Mouse (Mus musculus) midbrain, embryonic 13.5 days (tissue): Measurements from ENCODE around the gene Olfr316. TPM values are rescaled to one million over a fixed set of nuclear protein-coding genes. Genes with fewer than 3 reads are reported as not detected.

Source experiments
- polyA plus RNA-seq: library from polyadenylated mRNA; unstranded; fragments of >200 nt; fragmentation: Nextera tagmentation; extraction: Ambion mirVana; gene quantifications from 2 replicates; pipeline ENCODE4 v1.2.1, GENCODE M21; 2015

Olfr316 gene
- polyA plus RNA-seq, 1 experiment from 2014 or later = not detected

Other genes starting within 250 kb of the Olfr316 start
- not detected in 2 replicates for gene Olfr330, start 217.9 kb upstream of the Olfr316 start, polyA plus RNA-seq
- not detected in 2 replicates for gene Olfr329-ps, start 206.3 kb upstream of the Olfr316 start, polyA plus RNA-seq
- 0.07 TPM in 1 of 2 replicates, not detected in the other for gene Olfr328, start 197.1 kb upstream of the Olfr316 start, polyA plus RNA-seq
- not detected in 2 replicates for gene Olfr224, start 182.2 kb upstream of the Olfr316 start, polyA plus RNA-seq
- not detected in 2 replicates for gene Olfr325, start 175.0 kb upstream of the Olfr316 start, polyA plus RNA-seq
- gene Olfr324, start 157.6 kb upstream of the Olfr316 start, polyA plus RNA-seq = not detected in 2 replicates
- not detected in 2 replicates for gene 2210407C18Rik, start 136.7 kb upstream of the Olfr316 start, polyA plus RNA-seq
- gene Olfr323, start 122.2 kb upstream of the Olfr316 start, polyA plus RNA-seq = not detected in 2 replicates
- 0.07 and 0.12 TPM in 2 replicates for gene Trim58, start 112.3 kb upstream of the Olfr316 start, polyA plus RNA-seq
- gene Olfr322, start 94.0 kb upstream of the Olfr316 start, polyA plus RNA-seq = not detected in 2 replicates
- gene Olfr320, start 71.6 kb upstream of the Olfr316 start, polyA plus RNA-seq = not detected in 2 replicates
- not detected in 2 replicates for gene Olfr319, start 53.6 kb upstream of the Olfr316 start, polyA plus RNA-seq
- gene Olfr318, start 28.7 kb upstream of the Olfr316 start, polyA plus RNA-seq = not detected in 2 replicates
- 0.12 and 0.23 TPM in 2 replicates for gene Olfr317, start 13.5 kb upstream of the Olfr316 start, polyA plus RNA-seq
- gene Olfr315, start 20.5 kb downstream of the Olfr316 start, polyA plus RNA-seq = not detected in 2 replicates
- not detected in 2 replicates for gene Olfr314, start 30.2 kb downstream of the Olfr316 start, polyA plus RNA-seq
- 2.4 and 7.3 TPM in 2 replicates for gene Fam183b, start 49.2 kb downstream of the Olfr316 start, polyA plus RNA-seq
- 0.10 TPM in 1 of 2 replicates, not detected in the other for gene Olfr313, start 62.3 kb downstream of the Olfr316 start, polyA plus RNA-seq
- not detected in 2 replicates for gene Olfr312, start 76.5 kb downstream of the Olfr316 start, polyA plus RNA-seq
- not detected in 2 replicates for gene Olfr311, start 86.5 kb downstream of the Olfr316 start, polyA plus RNA-seq
- 18.5 and 21.3 TPM in 2 replicates for gene Gm12258, start 94.4 kb downstream of the Olfr316 start, polyA plus RNA-seq
- 12.7 and 14.0 TPM in 2 replicates for gene 2810021J22Rik, start 114.5 kb downstream of the Olfr316 start, polyA plus RNA-seq
- gene Zfp39, start 151.5 kb downstream of the Olfr316 start, polyA plus RNA-seq = 4.4 and 5.2 TPM in 2 replicates
- gene Btnl10, start 165.2 kb downstream of the Olfr316 start, polyA plus RNA-seq = not detected in 2 replicates
- 453 and 491 TPM in 2 replicates for gene Rnf187, start 186.2 kb downstream of the Olfr316 start, polyA plus RNA-seq
- 383 and 402 TPM in 2 replicates for gene Hist3h2ba, start 196.2 kb downstream of the Olfr316 start, polyA plus RNA-seq
- 149 and 155 TPM in 2 replicates for gene Hist3h2a, start 202.0 kb downstream of the Olfr316 start, polyA plus RNA-seq
- gene Trim17, start 202.0 kb downstream of the Olfr316 start, polyA plus RNA-seq = 1.1 and 1.3 TPM in 2 replicates
- 18.7 and 21.9 TPM in 2 replicates for gene Trim11, start 225.4 kb downstream of the Olfr316 start, polyA plus RNA-seq